Mouse (Mus musculus): Measurements from ENCODE around the gene Olfr777. TPM values are rescaled to one million over a fixed set of nuclear protein-coding genes. Genes with fewer than 3 reads are reported as not detected.
"Not testable (repeated sequence)": the region's sequence is repeated elsewhere in the genome, so short reads cannot be mapped to it uniquely, and the experiment has no call there.

Olfr777 gene
- not detected in 2 replicates for total RNA-seq (2021)
- long read RNA-seq, experiment 1: 0 reads
- long read RNA-seq, experiment 2: 0 reads

GRCm38 (mm10) chr10:129271081-129271535 lies at the start of gene Olfr777:
TSS of gene Olfr777 (minus strand) at chr10:129271485.
- DNase-seq: no peak

- no peak for DNase-seq
Observed at GRCm38 (mm10) chr10:129317817-129318216, 46.5 kb upstream of the Olfr777 start, which contains the start of gene Olfr780. TSS of gene Olfr780 (plus strand) at chr10:129318117.

- DNase-seq: not testable (repeated sequence)
Observed at GRCm38 (mm10) chr10:129313521-129313920, 42.2 kb upstream of the Olfr777 start.

GRCm38 (mm10) chr10:129312973-129313372 lies 41.7 kb upstream of the Olfr777 start:
- DNase-seq: not testable (repeated sequence)

- no peak for DNase-seq
Observed at GRCm38 (mm10) chr10:129258827-129259226, 12.5 kb downstream of the Olfr777 start, which contains the start of gene Olfr776. TSS of gene Olfr776 (plus strand) at chr10:129259127.

GRCm38 (mm10) chr10:129248112-129248511 lies 23.2 kb downstream of the Olfr777 start, which contains the start of gene Olfr775:
TSS of gene Olfr775 (plus strand) at chr10:129248412.
- no peak for DNase-seq

GRCm38 (mm10) chr10:129235904-129236303 lies 35.4 kb downstream of the Olfr777 start, which contains the start of gene Olfr774:
TSS of gene Olfr774 (plus strand) at chr10:129236204.
- no peak for DNase-seq

GRCm38 (mm10) chr10:129230737-129231136 lies 40.5 kb downstream of the Olfr777 start:
- DNase-seq: no peak

Other genes starting within 250 kb of the Olfr777 start
- not detected in 2 replicates for gene Olfr764-ps1, start 231.6 kb downstream of the Olfr777 start, total RNA-seq (2021)
- gene Olfr765, start 221.5 kb downstream of the Olfr777 start, total RNA-seq (2021): not detected in 2 replicates
- gene Olfr766-ps1, start 202.5 kb downstream of the Olfr777 start, total RNA-seq (2021): not detected in 2 replicates
- gene Olfr767, start 188.6 kb downstream of the Olfr777 start, total RNA-seq (2021): not detected in 2 replicates
- not detected in 2 replicates for gene Olfr768, start 172.1 kb downstream of the Olfr777 start, total RNA-seq (2021)
- not detected in 2 replicates for gene Olfr769, start 153.6 kb downstream of the Olfr777 start, total RNA-seq (2021)
- gene Olfr770, start 132.5 kb downstream of the Olfr777 start, total RNA-seq (2021): not detected in 2 replicates
- gene Olfr771, start 106.7 kb downstream of the Olfr777 start, total RNA-seq (2021): not detected in 2 replicates
- not detected in 2 replicates for gene Olfr772, start 93.6 kb downstream of the Olfr777 start, total RNA-seq (2021)
- gene Olfr773, start 84.1 kb downstream of the Olfr777 start, total RNA-seq (2021): not detected in 2 replicates
- not detected in 2 replicates for gene Olfr774, start 35.3 kb downstream of the Olfr777 start, total RNA-seq (2021)
- gene Olfr775, start 23.1 kb downstream of the Olfr777 start, total RNA-seq (2021): not detected in 2 replicates
- gene Olfr776, start 12.4 kb downstream of the Olfr777 start, total RNA-seq (2021): not detected in 2 replicates
- not detected in 2 replicates for gene Olfr780, start 46.6 kb upstream of the Olfr777 start, total RNA-seq (2021)
- gene Olfr781, start 57.4 kb upstream of the Olfr777 start, total RNA-seq (2021): not detected in 2 replicates
- not detected in 2 replicates for gene Olfr782, start 77.4 kb upstream of the Olfr777 start, total RNA-seq (2021)
- gene Olfr784, start 112.6 kb upstream of the Olfr777 start, total RNA-seq (2021): not detected in 2 replicates
- gene Olfr785, start 133.9 kb upstream of the Olfr777 start, total RNA-seq (2021): not detected in 2 replicates
- not detected in 2 replicates for gene Olfr786, start 155.8 kb upstream of the Olfr777 start, total RNA-seq (2021)
- gene Olfr787, start 190.4 kb upstream of the Olfr777 start, total RNA-seq (2021): not detected in 2 replicates
- not detected in 2 replicates for gene Olfr788, start 199.5 kb upstream of the Olfr777 start, total RNA-seq (2021)
- gene Olfr789, start 213.3 kb upstream of the Olfr777 start, total RNA-seq (2021): not detected in 2 replicates
- gene Olfr790, start 227.0 kb upstream of the Olfr777 start, total RNA-seq (2021): not detected in 2 replicates